Mouse (Mus musculus): Measurements from ENCODE around the gene Pros1. TPM values are rescaled to one million over a fixed set of nuclear protein-coding genes. Genes with fewer than 3 reads are reported as not detected.
A peak's percentile ranks its signal among the peaks of the same experiment; 100 is the strongest.

The Pros1 gene
- polyA plus RNA-seq, 1 experiment from 2014 or later = 8.4 TPM

GRCm38 (mm10) chr16:62832027-62832426 lies 22.1 kb upstream of the Pros1 start:
- DNase-seq (ENCODE audit: low spot score) (no peak), ATAC-seq (no peak)
- H3K4me1 ChIP-seq (ENCODE audit: control insufficient read depth, insufficient read depth, low read length) = no peaks in the 10 kb centered on the region
- no peaks in the 10 kb centered on the region for H3K9me3 ChIP-seq (replicated peaks; ENCODE audit: control insufficient read depth, low read length)
- no peaks in the 10 kb centered on the region for H3K36me3 ChIP-seq (ENCODE audit: control insufficient read depth, insufficient read depth, low read length)
- no peak overlapping the region for H3K27ac ChIP-seq (ENCODE audit: low read depth, low read length)
- whole genome bisulfite sequencing = 84% methylated on average over 2 of the region's 2 CpGs
- no peak overlapping the region for H3K9ac ChIP-seq (ENCODE audit: low read length)
- no peaks in the 10 kb centered on the region for H3K27me3 ChIP-seq (replicated peaks; ENCODE audit: control insufficient read depth, insufficient read depth, low read length)
- no peak overlapping the region for H3K4me3 ChIP-seq (ENCODE audit: low read depth, low read length)
- no peak overlapping the region for H3K4me2 ChIP-seq (ENCODE audit: low read length)

- Histone ChIP-seq H3K4me2 (ENCODE audit: low read length) (no peak overlapping the region), H3K4me3 (ENCODE audit: low read depth, low read length) (no peak overlapping the region), H3K36me3 (ENCODE audit: control insufficient read depth, insufficient read depth, low read length) (no peaks in the 10 kb centered on the region), H3K9me3 (replicated peaks; ENCODE audit: control insufficient read depth, low read length) (no peaks in the 10 kb centered on the region), H3K27me3 (replicated peaks; ENCODE audit: control insufficient read depth, insufficient read depth, low read length) (no peaks in the 10 kb centered on the region), H3K9ac (ENCODE audit: low read length) (no peak overlapping the region), H3K27ac (ENCODE audit: low read depth, low read length) (no peak overlapping the region), H3K4me1 (ENCODE audit: control insufficient read depth, insufficient read depth, low read length) (no peaks in the 10 kb centered on the region)
- ATAC-seq (peak; percentile 44), DNase-seq (ENCODE audit: low spot score) (peak; percentile 67)
- 11% methylated on average over 4 of the region's 4 CpGs for WGBS
These were observed 21.6 kb upstream of the Pros1 start for GRCm38 (mm10) chr16:62832481-62832880.

DNA sequence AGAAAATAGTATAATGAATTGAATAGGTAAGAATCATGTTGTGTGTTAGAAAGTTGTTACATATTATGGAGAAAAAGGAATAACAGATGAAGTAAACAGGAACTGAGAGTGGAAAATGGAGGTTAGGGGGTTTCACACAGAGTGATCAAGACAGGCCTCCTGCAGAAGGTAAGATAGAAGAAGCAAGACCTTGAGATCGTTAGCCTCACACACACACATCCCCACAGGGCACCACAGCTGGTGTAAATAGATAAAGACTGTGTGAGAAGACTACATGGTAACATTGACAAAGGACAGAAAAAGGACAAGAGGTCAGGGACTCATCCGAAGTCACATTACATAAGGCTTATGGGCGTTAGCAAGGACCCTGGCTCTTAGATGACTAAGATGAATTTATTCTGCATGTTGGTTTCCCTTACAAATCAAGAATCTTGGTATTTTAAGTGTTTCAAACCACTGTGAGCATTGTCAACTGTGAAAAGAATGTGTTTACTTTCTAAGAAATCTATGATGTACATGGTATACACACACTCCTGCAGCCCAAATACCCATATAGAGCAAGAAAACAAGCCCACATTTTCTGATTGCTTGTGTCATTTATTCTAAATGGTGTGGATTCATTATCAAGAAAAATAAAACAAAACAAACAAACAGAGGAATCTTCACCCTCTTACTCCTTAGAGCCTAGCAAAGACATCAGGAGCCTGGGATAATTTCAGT lies 19.9 kb upstream of the Pros1 start:
- Histone ChIP-seq H3K36me3 (ENCODE audit: control insufficient read depth, insufficient read depth, low read length) (no peaks in the 10 kb centered on the region), H3K4me2 (ENCODE audit: low read length) (no peak overlapping the region), H3K9ac (ENCODE audit: low read length) (no peak overlapping the region), H3K4me1 (ENCODE audit: control insufficient read depth, insufficient read depth, low read length) (no peaks in the 10 kb centered on the region), H3K4me3 (ENCODE audit: low read depth, low read length) (no peak overlapping the region), H3K27ac (ENCODE audit: low read depth, low read length) (no peak overlapping the region), H3K9me3 (replicated peaks; ENCODE audit: control insufficient read depth, low read length) (no peaks in the 10 kb centered on the region), H3K27me3 (replicated peaks; ENCODE audit: control insufficient read depth, insufficient read depth, low read length) (no peaks in the 10 kb centered on the region)
- ATAC-seq (no peak), DNase-seq (ENCODE audit: low spot score) (no peak)
- 69% methylated on average over 3 of the region's 3 CpGs for WGBS

DNA sequence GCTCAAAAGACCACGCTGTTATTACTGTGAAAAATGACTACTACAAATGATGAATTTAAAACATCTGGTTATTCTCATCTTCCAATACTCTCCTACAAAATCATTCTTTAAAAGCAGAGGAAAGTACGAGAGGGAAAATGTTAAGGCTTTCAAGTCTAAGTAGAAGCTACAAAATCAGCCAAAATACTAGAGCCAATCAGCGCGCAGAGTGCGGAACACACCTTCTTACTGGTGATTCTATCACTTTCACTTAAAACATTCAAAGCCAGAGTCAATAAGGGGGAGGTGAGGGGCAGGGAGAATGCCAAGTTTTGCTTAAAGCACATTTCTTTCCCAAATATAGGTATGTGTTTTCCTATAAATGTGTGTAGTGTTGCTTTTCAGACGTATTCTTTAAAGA lies 8.8 kb upstream of the Pros1 start:
- no peak for ATAC-seq
- no peak overlapping the region for H3K4me3 ChIP-seq (ENCODE audit: low read depth, low read length)

DNA sequence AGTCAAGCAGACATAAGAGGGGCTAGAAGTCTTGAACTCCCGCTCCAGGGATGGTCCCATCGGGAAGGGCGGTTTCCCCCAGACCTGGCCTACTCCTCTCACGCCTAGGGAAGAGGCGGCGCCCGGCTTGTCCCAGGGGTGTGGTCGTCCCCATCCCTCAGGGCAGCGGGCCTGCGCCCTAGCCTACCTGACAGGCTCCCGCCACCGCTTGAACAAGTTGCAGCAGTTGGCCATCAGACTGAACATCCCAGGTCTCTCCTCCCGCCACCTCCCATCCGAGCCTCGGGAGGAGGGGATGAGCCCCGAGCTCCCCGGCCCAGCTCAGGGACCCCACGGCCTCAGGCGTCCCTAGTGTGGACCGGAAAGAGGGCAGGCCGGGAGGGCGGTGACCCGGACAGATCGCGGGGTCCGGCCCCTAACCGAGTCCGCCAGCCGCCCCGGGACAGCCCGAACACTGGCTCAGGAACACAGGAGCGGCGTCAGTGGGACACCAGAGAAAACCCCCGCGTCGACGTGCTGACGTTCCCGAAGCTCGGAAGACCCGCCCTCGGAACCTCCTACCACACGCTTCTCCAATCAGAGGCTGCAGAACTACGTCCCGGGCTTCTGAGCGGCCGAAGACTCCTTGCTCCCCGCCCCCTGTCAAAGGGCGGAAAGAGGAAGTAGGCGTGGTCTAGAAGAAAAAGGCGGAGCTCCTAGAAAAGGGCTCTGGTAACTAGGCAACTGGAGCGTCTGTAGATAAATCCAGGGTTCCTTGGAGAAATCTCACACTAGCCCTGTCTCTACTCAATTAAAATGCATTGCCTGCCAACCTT lies 7.4 kb upstream of the Pros1 start, which contains the start of gene Arl13b:
TSS of gene Arl13b (minus strand) at position 543 of the 815 bp plus-strand sequence.
- Histone ChIP-seq H3K9ac (ENCODE audit: low read length) (peak within 1 kb of the TSS; percentile 81), H3K4me1 (ENCODE audit: control insufficient read depth, insufficient read depth, low read length) (peaks cover 13% of the 10 kb centered on the region), H3K36me3 (ENCODE audit: control insufficient read depth, insufficient read depth, low read length) (no peaks in the 10 kb centered on the region), H3K4me2 (ENCODE audit: low read length) (peak within 1 kb of the TSS; percentile 81), H3K9me3 (replicated peaks; ENCODE audit: control insufficient read depth, low read length) (no peaks in the 10 kb centered on the region), H3K27ac (ENCODE audit: low read depth, low read length) (no peak within 1 kb of the TSS), H3K27me3 (replicated peaks; ENCODE audit: control insufficient read depth, insufficient read depth, low read length) (no peaks in the 10 kb centered on the region), H3K4me3 (ENCODE audit: low read depth, low read length) (peak within 1 kb of the TSS; percentile 79)
- under 1% methylated on average over 52 of the region's 52 CpGs for WGBS
- ATAC-seq (peak; percentile 100), DNase-seq (ENCODE audit: low spot score) (peak; percentile 99)

More for the DNA sequence above, 8.8 kb upstream of the Pros1 start:
- no peak overlapping the region for H3K9ac ChIP-seq (ENCODE audit: low read length)
- no peaks in the 10 kb centered on the region for H3K9me3 ChIP-seq (replicated peaks; ENCODE audit: control insufficient read depth, low read length)
- H3K27me3 ChIP-seq (replicated peaks; ENCODE audit: control insufficient read depth, insufficient read depth, low read length) = no peaks in the 10 kb centered on the region
- H3K36me3 ChIP-seq (ENCODE audit: control insufficient read depth, insufficient read depth, low read length) = no peaks in the 10 kb centered on the region
- no peak overlapping the region for H3K27ac ChIP-seq (ENCODE audit: low read depth, low read length)
- DNase-seq (ENCODE audit: low spot score) = no peak
- WGBS = 90% methylated on average over 6 of the region's 6 CpGs
- peaks cover 13% of the 10 kb centered on the region for H3K4me1 ChIP-seq (ENCODE audit: control insufficient read depth, insufficient read depth, low read length)
- H3K4me2 ChIP-seq (ENCODE audit: low read length) = peak overlapping the region; percentile 81

GRCm38 (mm10) chr16:62852464-62853252 lies 1.4 kb upstream of the Pros1 start:
- DNase-seq (ENCODE audit: low spot score) (no peak), ATAC-seq (no peak)
- Histone ChIP-seq H3K36me3 (ENCODE audit: control insufficient read depth, insufficient read depth, low read length) (no peaks in the 10 kb centered on the region), H3K4me1 (ENCODE audit: control insufficient read depth, insufficient read depth, low read length) (no peaks in the 10 kb centered on the region), H3K27ac (ENCODE audit: low read depth, low read length) (no peak overlapping the region), H3K9me3 (replicated peaks; ENCODE audit: control insufficient read depth, low read length) (no peaks in the 10 kb centered on the region), H3K27me3 (replicated peaks; ENCODE audit: control insufficient read depth, insufficient read depth, low read length) (no peaks in the 10 kb centered on the region), H3K9ac (ENCODE audit: low read length) (no peak overlapping the region), H3K4me3 (ENCODE audit: low read depth, low read length) (no peak overlapping the region), H3K4me2 (ENCODE audit: low read length) (no peak overlapping the region)
- WGBS = 79% methylated on average over 3 of the region's 3 CpGs

- WGBS = 27% methylated on average over 3 of the region's 3 CpGs
- Histone ChIP-seq H3K36me3 (ENCODE audit: control insufficient read depth, insufficient read depth, low read length) (no peaks in the 10 kb centered on the region), H3K9ac (ENCODE audit: low read length) (peak overlapping the region; percentile 78), H3K27me3 (replicated peaks; ENCODE audit: control insufficient read depth, insufficient read depth, low read length) (no peaks in the 10 kb centered on the region), H3K27ac (ENCODE audit: low read depth, low read length) (no peak overlapping the region), H3K9me3 (replicated peaks; ENCODE audit: control insufficient read depth, low read length) (no peaks in the 10 kb centered on the region), H3K4me2 (ENCODE audit: low read length) (peak overlapping the region; percentile 96), H3K4me1 (ENCODE audit: control insufficient read depth, insufficient read depth, low read length) (no peaks in the 10 kb centered on the region), H3K4me3 (ENCODE audit: low read depth, low read length) (peak overlapping the region; percentile 57)
- DNase-seq (ENCODE audit: low spot score) (no peak), ATAC-seq (no peak)
These were observed 438 bp upstream of the Pros1 start for GRCm38 (mm10) chr16:62853611-62854126.

DNA sequence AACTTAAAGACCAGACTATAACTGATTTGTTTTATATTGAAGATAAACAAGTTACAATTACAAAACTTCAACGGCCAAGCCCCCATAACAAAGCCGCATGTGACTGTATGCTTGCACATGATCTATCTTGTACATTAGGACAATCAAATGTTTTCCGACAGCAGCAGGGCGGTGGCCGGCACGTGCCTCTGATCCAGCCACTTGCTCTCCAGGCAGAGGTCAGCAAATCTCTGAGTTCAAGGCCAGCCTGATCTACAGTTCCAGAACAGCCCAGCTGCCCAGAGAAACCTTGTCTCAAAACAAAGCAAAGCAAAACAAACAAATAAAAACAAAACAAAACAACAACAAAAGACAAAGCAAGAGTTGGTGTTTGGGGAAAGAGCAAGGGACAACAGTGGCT lies 1.3 kb downstream of the Pros1 start:
- no peak overlapping the region for H3K4me3 ChIP-seq (ENCODE audit: low read depth, low read length)
- H3K27ac ChIP-seq (ENCODE audit: low read depth, low read length) = no peak overlapping the region
- no peaks in the 10 kb centered on the region for H3K27me3 ChIP-seq (replicated peaks; ENCODE audit: control insufficient read depth, insufficient read depth, low read length)
- H3K36me3 ChIP-seq (ENCODE audit: control insufficient read depth, insufficient read depth, low read length) = no peaks in the 10 kb centered on the region
- no peaks in the 10 kb centered on the region for H3K4me1 ChIP-seq (ENCODE audit: control insufficient read depth, insufficient read depth, low read length)
- no peak for DNase-seq (ENCODE audit: low spot score)
- H3K9ac ChIP-seq (ENCODE audit: low read length) = no peak overlapping the region
- no peak overlapping the region for H3K4me2 ChIP-seq (ENCODE audit: low read length)
- ATAC-seq = no peak
- H3K9me3 ChIP-seq (replicated peaks; ENCODE audit: control insufficient read depth, low read length) = no peaks in the 10 kb centered on the region
- WGBS = 86% methylated on average over 6 of the region's 6 CpGs

All from forebrain, embryonic 14.5 days (tissue).